Mouse (Mus musculus) CD4-positive, CD25-positive, alpha-beta regulatory T cell, adult 4 months (primary cell): ENCODE data around the gene Aloxe3. TPM values are rescaled to one million over a fixed set of nuclear protein-coding genes. Genes with fewer than 3 reads are reported as not detected.

ENCODE experiments used
- ATAC-seq: one replicate; pipeline ENCODE4 v1.8.0; 2017
- polyA plus RNA-seq, 2 experiments: library from polyadenylated mRNA; unstranded; fragments of 100-300 nt; shearing (Covaris generic); gene quantifications; one replicate each; pipeline ENCODE4 v1.2.1; 2017

The Aloxe3 gene
- polyA plus RNA-seq, 2 experiments from 2014 or later = 0.35 TPM; not detected in 1

GRCm38 (mm10) chr11:69125041-69125851, 450 bp upstream of the Aloxe3 start:
- ATAC-seq = peak; percentile 52

- ATAC-seq = no peak
These were observed 416 bp downstream of the Aloxe3 start for GRCm38 (mm10) chr11:69125919-69126705.

GRCm38 (mm10) chr11:69126706-69127095, 1.0 kb downstream of the Aloxe3 start:
- no peak for ATAC-seq

- ATAC-seq = no peak
These were observed 2.9 kb downstream of the Aloxe3 start for GRCm38 (mm10) chr11:69128426-69129122.

GRCm38 (mm10) chr11:69133566-69133922, 7.8 kb downstream of the Aloxe3 start:
- no peak for ATAC-seq

- peak; percentile 58 for ATAC-seq
These were observed 8.4 kb downstream of the Aloxe3 start for GRCm38 (mm10) chr11:69133923-69134621.

- no peak for ATAC-seq
These were observed 8.9 kb downstream of the Aloxe3 start for GRCm38 (mm10) chr11:69134622-69134968.

- no peak for ATAC-seq
These were observed 9.7 kb downstream of the Aloxe3 start for GRCm38 (mm10) chr11:69135361-69135760.

- ATAC-seq = no peak
These were observed 21.9 kb downstream of the Aloxe3 start for GRCm38 (mm10) chr11:69147546-69147945.

- no peak for ATAC-seq
These were observed 22.8 kb downstream of the Aloxe3 start for GRCm38 (mm10) chr11:69148451-69148960.

GRCm38 (mm10) chr11:69149728-69150127, 24.0 kb downstream of the Aloxe3 start:
- no peak for ATAC-seq

- peak; percentile 45 for ATAC-seq
These were observed 24.7 kb downstream of the Aloxe3 start for GRCm38 (mm10) chr11:69150444-69150843.

- no peak for ATAC-seq
These were observed 25.3 kb downstream of the Aloxe3 start for GRCm38 (mm10) chr11:69151004-69151403.

GRCm38 (mm10) chr11:69153831-69154230, 28.1 kb downstream of the Aloxe3 start:
- no peak for ATAC-seq

- no peak for ATAC-seq
These were observed 29.7 kb downstream of the Aloxe3 start for GRCm38 (mm10) chr11:69155351-69155750.

- no peak for ATAC-seq
These were observed 31.1 kb downstream of the Aloxe3 start, which contains the start of gene Alox12b for GRCm38 (mm10) chr11:69156800-69157199. Gene Alox12b, plus strand, starts transcription at chr11:69156989.

- ATAC-seq = no peak
These were observed 43.6 kb downstream of the Aloxe3 start for GRCm38 (mm10) chr11:69169313-69169712.

GRCm38 (mm10) chr11:69171626-69172025, 45.9 kb downstream of the Aloxe3 start:
- ATAC-seq = no peak

GRCm38 (mm10) chr11:69172606-69173005, 46.9 kb downstream of the Aloxe3 start:
- ATAC-seq = no peak

GRCm38 (mm10) chr11:69174722-69175121, 49.0 kb downstream of the Aloxe3 start:
- no peak for ATAC-seq

- ATAC-seq = no peak
These were observed 52.8 kb downstream of the Aloxe3 start for GRCm38 (mm10) chr11:69178525-69178924.

- ATAC-seq = no peak
These were observed 53.8 kb downstream of the Aloxe3 start for GRCm38 (mm10) chr11:69179512-69179911.
